Comparison of ENCODE assay signal across 24 mouse cellular contexts in the genomic region with DNA sequence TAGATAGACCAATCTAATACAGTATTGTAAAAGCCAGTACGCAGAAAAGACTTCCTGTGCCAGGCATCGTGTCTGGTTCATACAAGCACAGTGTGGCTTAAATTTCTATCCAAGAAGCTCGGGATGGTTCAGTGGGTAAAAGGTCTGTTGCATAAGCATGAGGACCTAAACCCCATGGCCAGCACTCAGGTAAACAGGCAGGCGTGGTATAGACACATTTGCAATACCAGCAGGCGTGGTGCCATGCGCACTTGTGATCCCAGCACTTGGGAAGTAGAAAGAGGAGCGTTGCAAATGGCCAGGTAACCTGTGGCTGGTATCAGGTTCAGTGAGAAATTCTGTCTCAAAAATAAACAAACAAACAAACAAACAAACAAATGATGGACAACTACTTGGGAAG.
DNase-seq lines count a peak whose midpoint lies in the region; ATAC-seq and TF ChIP-seq lines count a peak whose summit lies in the region.
"Had no signal": no experiment of that assay in that cellular context is flagged by ENCODE, and none has a peak within 500 bp of the region (broad histone marks: within the 10 kb centered on the region; RNA-seq: fewer than 3 reads in every experiment).

No protein-coding gene starts in this region.

- no peak overlapping the region for H3K27ac ChIP-seq in kidney, adult 2 months (ENCODE audit: insufficient read depth, low read depth, low read length)
- H3K27ac ChIP-seq in liver, embryonic 13.5 days = 0 out of 2 replicates have a peak overlapping the region, but pooled peaks have one; percentile 67
- H3K27ac ChIP-seq in liver, embryonic 12.5 days = no peak overlapping the region
- H3K27ac ChIP-seq in liver, embryonic 16.5 days (ENCODE audit: low read length) = peak overlapping the region; percentile 21
- H3K27ac ChIP-seq: heart, embryonic 15.5 days; hindbrain, embryonic 14.5 days; limb, embryonic 12.5 days; midbrain, embryonic 13.5 days; neural tube, embryonic 12.5 days had no signal

- H3K4me2 ChIP-seq in liver, embryonic 13.5 days = no peak overlapping the region
- no peak overlapping the region for H3K4me2 ChIP-seq in liver, embryonic 12.5 days
- H3K4me2 ChIP-seq in liver, embryonic 16.5 days (ENCODE audit: low read depth, low read length) = peak overlapping the region; percentile 10; the same call in 1 of the 2 replicates
- H3K4me2 ChIP-seq: heart, embryonic 15.5 days; hindbrain, embryonic 14.5 days; limb, embryonic 12.5 days; midbrain, embryonic 13.5 days; neural tube, embryonic 12.5 days had no signal

- ATAC-seq in liver, embryonic 13.5 days (ENCODE audit: low read depth) = no peak
- no peak for ATAC-seq in liver, embryonic 12.5 days
- peak; percentile 44 for ATAC-seq in liver, embryonic 16.5 days (ENCODE audit: low read depth)
- ATAC-seq: inflammation-experienced regulatory T-cells, adult 6 months; midbrain, embryonic 13.5 days; Patski had no signal

- DNase-seq in kidney, adult 2 months = peak; percentile 33
- DNase-seq in kidney, adult 18-20 months = no peak
- no peak for DNase-seq in liver, embryonic 13.5 days
- DNase-seq in lung, postnatal 36 days = peak; percentile 73
- DNase-seq in heart, postnatal 4 days = no peak
- DNase-seq: adrenal gland, postnatal 36 days; B cell, adult 2 months; cerebellum, adult 11 months; gastrocnemius, postnatal 36 days; heart, postnatal 36 days; right cerebral cortex, postnatal 14 days had no signal

- H3K9ac ChIP-seq in liver, embryonic 13.5 days = no peak overlapping the region
- no peak overlapping the region for H3K9ac ChIP-seq in liver, embryonic 12.5 days
- no peak overlapping the region for H3K9ac ChIP-seq in liver, embryonic 16.5 days (ENCODE audit: low read depth, low read length)
- H3K9ac ChIP-seq: heart, embryonic 15.5 days; hindbrain, embryonic 14.5 days; limb, embryonic 12.5 days; lung, embryonic 15.5 days; midbrain, embryonic 13.5 days; neural tube, embryonic 12.5 days had no signal

- H3K27me3 ChIP-seq in kidney, adult 2 months (replicated peaks; ENCODE audit: control insufficient read depth, insufficient read depth, low read length) = no peaks in the 10 kb centered on the region
- no peaks in the 10 kb centered on the region for H3K27me3 ChIP-seq in liver, embryonic 13.5 days
- H3K27me3 ChIP-seq in liver, embryonic 12.5 days (replicated peaks) = no peaks in the 10 kb centered on the region
- H3K27me3 ChIP-seq in liver, embryonic 16.5 days (ENCODE audit: control insufficient read depth, insufficient read depth, low read depth, low read length) = no peaks in the 10 kb centered on the region
- H3K27me3 ChIP-seq: CH12.LX; heart, embryonic 15.5 days; limb, embryonic 12.5 days; lung, embryonic 15.5 days; megakaryocyte, embryonic 14.5 days; midbrain, embryonic 13.5 days; neural tube, embryonic 12.5 days; Patski had no signal

- peaks cover 24% of the 10 kb centered on the region for H3K4me1 ChIP-seq in kidney, adult 2 months (ENCODE audit: control insufficient read depth, insufficient read depth, low read length)
- H3K4me1 ChIP-seq in liver, embryonic 13.5 days (replicated peaks) = peaks cover 63% of the 10 kb centered on the region
- peaks cover 59% of the 10 kb centered on the region for H3K4me1 ChIP-seq in liver, embryonic 12.5 days
- H3K4me1 ChIP-seq in liver, embryonic 16.5 days (ENCODE audit: control insufficient read depth, low read depth, low read length) = peaks cover 14% of the 10 kb centered on the region
- H3K4me1 ChIP-seq: neural tube, embryonic 12.5 days had no signal

- TF ChIP-seq CTCF in kidney, adult 2 months (conservative IDR thresholded peaks at IDR 0.05; ENCODE audit: insufficient read depth, insufficient read length, low read depth, low read length) = no peak

- H3K36me3 ChIP-seq in kidney, adult 2 months (ENCODE audit: control insufficient read depth, insufficient read depth, low read length) = no peaks in the 10 kb centered on the region
- no peaks in the 10 kb centered on the region for H3K36me3 ChIP-seq in liver, embryonic 13.5 days
- no peaks in the 10 kb centered on the region for H3K36me3 ChIP-seq in liver, embryonic 12.5 days
- H3K36me3 ChIP-seq in liver, embryonic 16.5 days (ENCODE audit: control insufficient read depth, insufficient read depth) = no peaks in the 10 kb centered on the region
- H3K36me3 ChIP-seq: heart, embryonic 15.5 days; lung, embryonic 15.5 days; neural tube, embryonic 12.5 days had no signal

- H3K4me3 ChIP-seq in kidney, adult 2 months (ENCODE audit: insufficient read depth, low read depth, low read length) = no peak overlapping the region
- H3K4me3 ChIP-seq in liver, embryonic 13.5 days (replicated peaks) = no peak overlapping the region
- H3K4me3 ChIP-seq in liver, embryonic 12.5 days = no peak overlapping the region
- no peak overlapping the region for H3K4me3 ChIP-seq in liver, embryonic 16.5 days (ENCODE audit: low read depth, low read length)
- H3K4me3 ChIP-seq: heart, embryonic 15.5 days; limb, embryonic 12.5 days; lung, embryonic 15.5 days; megakaryocyte, embryonic 14.5 days; midbrain, embryonic 13.5 days; neural tube, embryonic 12.5 days had no signal

- no peak for TF ChIP-seq POLR2A in kidney, adult 2 months (IDR thresholded peaks at IDR 0.05; ENCODE audit: low read depth, low read length)

- H3K9me3 ChIP-seq in liver, embryonic 13.5 days (replicated peaks) = no peaks in the 10 kb centered on the region
- no peaks in the 10 kb centered on the region for H3K9me3 ChIP-seq in liver, embryonic 12.5 days (replicated peaks)
- H3K9me3 ChIP-seq in liver, embryonic 16.5 days (replicated peaks; ENCODE audit: control insufficient read depth, low read length) = no peaks in the 10 kb centered on the region
- H3K9me3 ChIP-seq: G1E; heart, embryonic 15.5 days; limb, embryonic 12.5 days; lung, embryonic 15.5 days; megakaryocyte, embryonic 14.5 days; midbrain, embryonic 13.5 days; neural tube, embryonic 12.5 days had no signal

- 82% methylated on average over 7 of the region's 7 CpGs for WGBS in kidney, adult 2 months
- 78% methylated on average over 7 of the region's 7 CpGs for WGBS in liver, embryonic 13.5 days (ENCODE audit: insufficient replicate concordance)
- 85% methylated on average over 7 of the region's 7 CpGs for WGBS in liver, embryonic 12.5 days (ENCODE audit: insufficient replicate concordance)
- 69% methylated on average over 7 of the region's 7 CpGs for WGBS in liver, embryonic 16.5 days (ENCODE audit: insufficient replicate concordance)

Comparison
In these comparisons a context has a peak if more than half of its experiments do, and no peak if none do; other contexts are left out.
1. DNase-seq: peak in kidney, adult 2 months (single experiment) and lung, postnatal 36 days (single experiment); none in kidney, adult 18-20 months (single experiment), liver, embryonic 13.5 days (single experiment) and heart, postnatal 4 days (single experiment).
2. H3K27ac ChIP-seq: peak in liver, embryonic 13.5 days (single experiment) and liver, embryonic 16.5 days (single experiment); none in kidney, adult 2 months (single experiment) and liver, embryonic 12.5 days (single experiment).